Mouse (Mus musculus) embryo, embryonic 9.5 days (tissue): ENCODE measurements around the gene Anln.

Source experiments
- DNase-seq: peaks from one replicate; pipeline ENCODE4 v3.0.0-alpha.2; 2017; ENCODE audit errors: extremely low spot score

The Anln gene

GRCm38 (mm10) chr9:22402976-22403375 is 14.0 kb upstream of the Anln start:
- no peak for DNase-seq

- no peak for DNase-seq
Measured at GRCm38 (mm10) chr9:22402001-22402400, 13.0 kb upstream of the Anln start.

GRCm38 (mm10) chr9:22399021-22399420 is 10.0 kb upstream of the Anln start:
- no peak for DNase-seq

GRCm38 (mm10) chr9:22394725-22395124 is 5.7 kb upstream of the Anln start:
- no peak for DNase-seq

- DNase-seq = no peak
Measured at GRCm38 (mm10) chr9:22390390-22390789, 1.4 kb upstream of the Anln start.

GRCm38 (mm10) chr9:22389736-22390245 is 803 bp upstream of the Anln start:
- no peak for DNase-seq

GRCm38 (mm10) chr9:22388401-22388980 is 497 bp downstream of the Anln start:
- DNase-seq = no peak

- DNase-seq = no peak
Measured at GRCm38 (mm10) chr9:22387901-22388300, 1.1 kb downstream of the Anln start.

- no peak for DNase-seq
Measured at GRCm38 (mm10) chr9:22385890-22386289, 3.1 kb downstream of the Anln start.

GRCm38 (mm10) chr9:22376086-22376485 is 12.9 kb downstream of the Anln start:
- DNase-seq = no peak

- no peak for DNase-seq
Measured at GRCm38 (mm10) chr9:22372760-22373159, 16.2 kb downstream of the Anln start.

- no peak for DNase-seq
Measured at GRCm38 (mm10) chr9:22368030-22368429, 21.0 kb downstream of the Anln start.

- no peak for DNase-seq
Measured at GRCm38 (mm10) chr9:22366621-22367020, 22.4 kb downstream of the Anln start.

- DNase-seq = no peak
Measured at GRCm38 (mm10) chr9:22366221-22366620, 22.8 kb downstream of the Anln start.

GRCm38 (mm10) chr9:22360916-22361315 is 28.1 kb downstream of the Anln start:
- no peak for DNase-seq

- DNase-seq = no peak
Measured at GRCm38 (mm10) chr9:22355919-22356318, 33.1 kb downstream of the Anln start.

GRCm38 (mm10) chr9:22353901-22354300 is 35.1 kb downstream of the Anln start:
- DNase-seq = no peak

- no peak for DNase-seq
Measured at GRCm38 (mm10) chr9:22353465-22353864, 35.5 kb downstream of the Anln start.

- no peak for DNase-seq
Measured at GRCm38 (mm10) chr9:22340331-22340730, 48.7 kb downstream of the Anln start.

GRCm38 (mm10) chr9:22337217-22337616 is 51.8 kb downstream of the Anln start:
- no peak for DNase-seq

- DNase-seq = peak; percentile 87
Measured at GRCm38 (mm10) chr9:22327475-22328387, 61.3 kb downstream of the Anln start.

GRCm38 (mm10) chr9:22327099-22327474 is 61.9 kb downstream of the Anln start:
- no peak for DNase-seq

- no peak for DNase-seq
Measured at GRCm38 (mm10) chr9:22324579-22324978, 64.4 kb downstream of the Anln start.
